ENCODE assay signal across 18 mouse cellular contexts in genomic region chr1:6076543-6076942, GRCm38 (mm10).
DNase-seq lines count a peak whose midpoint lies in the region; ATAC-seq and TF ChIP-seq lines count a peak whose summit lies in the region.
"Had no signal": no experiment of that assay in that cellular context is flagged by ENCODE, and none has a peak within 500 bp of the region (broad histone marks: within the 10 kb centered on the region; RNA-seq: fewer than 3 reads in every experiment).

No protein-coding gene starts in this region.

- WGBS in heart, postnatal 0 days, result 21% methylated on average over 4 of the region's 4 CpGs
- WGBS in midbrain, postnatal 0 days, result 57% methylated on average over 4 of the region's 4 CpGs

- no peak overlapping the region for H3K9ac ChIP-seq in heart, postnatal 0 days (replicated peaks; ENCODE audit: low read depth, low read length)
- no peak overlapping the region for H3K9ac ChIP-seq in midbrain, postnatal 0 days (replicated peaks; ENCODE audit: low read length, poor library complexity, severe bottlenecking)
- H3K9ac ChIP-seq: forebrain, embryonic 15.5 days; hindbrain, embryonic 12.5 days; limb, embryonic 13.5 days had no signal

- no peaks in the 10 kb centered on the region for H3K27me3 ChIP-seq in heart, postnatal 0 days (ENCODE audit: control insufficient read depth, insufficient read depth, low read length)
- H3K27me3 ChIP-seq in midbrain, postnatal 0 days (ENCODE audit: insufficient read depth, low read length), result no peaks in the 10 kb centered on the region
- H3K27me3 ChIP-seq: CH12.LX; forebrain, embryonic 15.5 days; hindbrain, embryonic 12.5 days; limb, embryonic 13.5 days had no signal

- no peak for TF ChIP-seq CTCF in heart, postnatal 0 days (IDR thresholded peaks at IDR 0.05; ENCODE audit: low read depth)
- TF ChIP-seq CTCF in midbrain, postnatal 0 days (IDR thresholded peaks at IDR 0.05), result no peak

- H3K4me3 ChIP-seq in heart, postnatal 0 days (ENCODE audit: low read depth, low read length), result no peak overlapping the region
- no peak overlapping the region for H3K4me3 ChIP-seq in midbrain, postnatal 0 days (ENCODE audit: low read depth, low read length)
- H3K4me3 ChIP-seq: forebrain, embryonic 15.5 days; hindbrain, embryonic 12.5 days; limb, embryonic 13.5 days had no signal

- DNase-seq in embryo, embryonic 10 days (ENCODE audit: low spot score), result peak; percentile 44
- no peak for DNase-seq in embryo, embryonic 11 days
- peak; percentile 33 for DNase-seq in heart, postnatal 0 days (ENCODE audit: low spot score)
- DNase-seq in heart, postnatal 25 days (ENCODE audit: low spot score), result no peak
- peak; percentile 74 for DNase-seq in Muller cell, postnatal 12 days (ENCODE audit: inconsistent ontology term)
- DNase-seq in mesoderm, embryonic 11.5 days (ENCODE audit: low read depth, low spot score), result peak; percentile 6
- no peak for DNase-seq in midbrain, postnatal 0 days (ENCODE audit: low spot score)
- DNase-seq: cerebellum, postnatal 10 days; kidney, adult 9 months; right cerebral cortex, postnatal 25 days; thymus, postnatal 14 days had no signal

- no peak for TF ChIP-seq EP300 in heart, postnatal 0 days (IDR thresholded peaks at IDR 0.05; ENCODE audit: low read depth)

- H3K36me3 ChIP-seq in heart, postnatal 0 days (replicated peaks; ENCODE audit: control insufficient read depth, insufficient read depth, low read length), result no peaks in the 10 kb centered on the region
- no peaks in the 10 kb centered on the region for H3K36me3 ChIP-seq in midbrain, postnatal 0 days (ENCODE audit: insufficient read depth, low read length)
- H3K36me3 ChIP-seq: forebrain, embryonic 15.5 days; hindbrain, embryonic 12.5 days; limb, embryonic 13.5 days had no signal

- H3K27ac ChIP-seq in heart, postnatal 0 days (ENCODE audit: low read depth), result no peak overlapping the region
- no peak overlapping the region for H3K27ac ChIP-seq in midbrain, postnatal 0 days (ENCODE audit: low read depth, low read length)
- H3K27ac ChIP-seq: forebrain, embryonic 15.5 days; hindbrain, embryonic 12.5 days; limb, embryonic 13.5 days; stomach, postnatal 0 days had no signal

- no peaks in the 10 kb centered on the region for H3K4me1 ChIP-seq in heart, postnatal 0 days (ENCODE audit: control insufficient read depth, insufficient read depth)
- H3K4me1 ChIP-seq in midbrain, postnatal 0 days (ENCODE audit: insufficient read depth, low read length), result no peaks in the 10 kb centered on the region
- H3K4me1 ChIP-seq: forebrain, embryonic 15.5 days; hindbrain, embryonic 12.5 days; limb, embryonic 13.5 days had no signal

- intact Hi-C loops in heart, postnatal 25 days (cut with DNase I), result no loop called here

- no peak overlapping the region for H3K4me2 ChIP-seq in heart, postnatal 0 days (ENCODE audit: low read depth, low read length)
- H3K4me2 ChIP-seq in midbrain, postnatal 0 days (ENCODE audit: low read depth, low read length, poor library complexity, severe bottlenecking), result no peak overlapping the region
- H3K4me2 ChIP-seq: forebrain, embryonic 15.5 days; hindbrain, embryonic 12.5 days; limb, embryonic 13.5 days had no signal

- no peaks in the 10 kb centered on the region for H3K9me3 ChIP-seq in heart, postnatal 0 days (replicated peaks; ENCODE audit: control insufficient read depth, low read length)
- H3K9me3 ChIP-seq in midbrain, postnatal 0 days (ENCODE audit: low read length), result no peaks in the 10 kb centered on the region
- H3K9me3 ChIP-seq: forebrain, embryonic 15.5 days; hindbrain, embryonic 12.5 days; limb, embryonic 13.5 days had no signal

- ATAC-seq in heart, postnatal 0 days (ENCODE audit: insufficient read depth, low read depth), result peak; percentile 71
- ATAC-seq in midbrain, postnatal 0 days (ENCODE audit: low FRiP score), result no peak
- ATAC-seq: activated CD4-positive, CD25-positive, alpha-beta regulatory T cell, adult 4 months; forebrain, embryonic 15.5 days; midbrain, embryonic 16.5 days had no signal

Comparison
In these comparisons a context has a peak if more than half of its experiments do, and no peak if none do; other contexts are left out.
1. DNase-seq: peak in embryo, embryonic 10 days (single experiment), heart, postnatal 0 days (single experiment), Muller cell, postnatal 12 days (single experiment) and mesoderm, embryonic 11.5 days (single experiment); none in embryo, embryonic 11 days (single experiment), heart, postnatal 25 days (single experiment) and midbrain, postnatal 0 days (single experiment).